Mouse (Mus musculus) brain, adult 10 weeks (tissue): ENCODE measurements around the gene Ctrc. TPM values are rescaled to one million over a fixed set of nuclear protein-coding genes. Genes with fewer than 3 reads are reported as not detected.

Experiments used
- polyA plus RNA-seq: library from polyadenylated mRNA; stranded (reverse); fragments of 350-450 nt; fragmentation: Illumina TruSeq; extraction: RNeasy Lipid Tissue Mini Kit (QIAGEN cat#74804); gene quantifications from one replicate; pipeline ENCODE4 v1.2.3, GENCODE M21; 2015; ENCODE audit warnings: low read depth, low replicate concordance

The Ctrc gene
- not detected for polyA plus RNA-seq

DNA sequence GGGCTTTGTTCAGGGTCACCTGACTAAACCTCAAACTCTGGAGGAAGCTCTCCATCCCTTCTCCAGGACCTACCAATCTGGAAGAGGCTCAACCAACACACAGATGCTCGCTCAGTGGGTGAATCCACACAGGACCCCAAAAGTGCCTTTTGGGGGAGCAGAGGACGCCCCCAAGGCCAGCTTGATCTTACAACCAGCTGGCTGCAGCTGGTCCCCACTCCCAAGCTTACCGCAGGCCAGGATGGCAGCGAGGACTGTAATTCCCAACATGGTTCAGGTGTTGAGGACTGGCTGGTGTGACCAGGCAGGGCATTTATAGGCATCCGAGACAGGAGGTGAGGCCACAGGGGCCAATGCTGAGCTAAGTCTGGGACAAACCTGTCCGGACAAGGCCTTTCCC is at the start of gene Ctrc:
Gene Ctrc (minus strand): TSS at position 361 of the 400 bp plus-strand sequence.

DNA sequence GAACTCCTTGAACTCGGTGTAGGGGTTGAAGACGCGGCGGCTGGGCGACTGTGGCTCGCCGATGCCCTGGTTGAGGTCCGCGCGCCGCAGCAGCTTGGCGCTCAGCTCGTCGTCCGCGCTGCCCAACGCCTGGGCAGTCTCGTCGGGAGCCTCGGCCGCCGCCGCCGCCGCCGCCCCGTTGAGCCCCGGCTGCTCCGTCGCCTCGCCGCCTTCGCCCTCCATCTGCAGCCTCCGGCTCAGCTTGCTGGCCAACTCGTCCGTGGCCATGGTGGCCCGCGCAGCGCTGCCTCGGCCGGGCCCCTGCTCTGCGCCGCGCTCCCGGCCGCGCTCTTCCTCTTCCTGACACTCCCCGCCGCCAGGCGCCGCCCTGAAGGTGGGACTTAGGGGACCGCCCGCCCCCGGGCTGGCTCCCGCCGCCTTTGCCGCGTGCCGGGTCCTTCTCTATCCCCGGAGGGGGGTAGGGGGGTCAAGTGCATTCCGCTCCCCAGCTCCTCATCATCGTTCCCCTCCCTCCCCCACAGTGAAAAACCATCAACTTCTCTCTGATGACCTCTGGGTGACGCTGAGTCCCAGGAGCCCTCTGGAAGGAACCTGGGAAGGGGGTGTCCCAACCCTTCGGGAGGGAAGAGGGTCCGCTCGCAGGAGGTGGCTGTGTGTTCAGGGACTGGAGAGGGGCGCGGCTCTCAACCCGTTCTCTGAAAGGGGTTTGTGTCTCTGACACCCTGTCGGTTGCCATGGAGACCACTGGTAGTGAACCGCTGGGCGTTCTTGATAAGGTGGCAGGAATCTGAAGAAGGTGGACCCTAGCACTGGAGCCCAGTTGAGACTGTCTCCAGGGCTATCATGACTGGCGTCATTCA is 28.7 kb upstream of the Ctrc start, which contains the start of gene Efhd2:
Gene Efhd2 (minus strand): TSS at position 320 of the 860 bp plus-strand sequence.

DNA sequence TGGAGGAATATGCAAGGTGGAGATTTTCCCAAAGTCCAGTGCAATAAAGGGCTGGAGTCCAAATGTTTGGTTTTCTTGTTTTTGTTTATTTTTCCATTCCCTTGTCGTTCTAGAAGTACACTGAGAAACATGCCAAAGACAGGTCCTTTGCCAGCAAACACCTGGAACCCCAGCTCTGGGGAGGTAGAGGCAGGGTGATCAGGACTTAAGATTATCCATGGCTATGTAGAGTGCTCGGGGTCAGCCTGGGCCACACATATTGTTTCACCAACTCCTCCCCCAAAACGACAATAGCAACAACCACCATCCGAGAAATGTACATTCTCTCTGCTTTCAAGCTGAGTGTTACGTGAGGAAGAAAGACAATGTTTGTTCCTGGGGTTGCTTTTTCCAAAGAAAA is 20.1 kb downstream of the Ctrc start, which contains the start of gene Cela2a:
Gene Cela2a (minus strand): TSS at position 101 of the 400 bp plus-strand sequence.

DNA sequence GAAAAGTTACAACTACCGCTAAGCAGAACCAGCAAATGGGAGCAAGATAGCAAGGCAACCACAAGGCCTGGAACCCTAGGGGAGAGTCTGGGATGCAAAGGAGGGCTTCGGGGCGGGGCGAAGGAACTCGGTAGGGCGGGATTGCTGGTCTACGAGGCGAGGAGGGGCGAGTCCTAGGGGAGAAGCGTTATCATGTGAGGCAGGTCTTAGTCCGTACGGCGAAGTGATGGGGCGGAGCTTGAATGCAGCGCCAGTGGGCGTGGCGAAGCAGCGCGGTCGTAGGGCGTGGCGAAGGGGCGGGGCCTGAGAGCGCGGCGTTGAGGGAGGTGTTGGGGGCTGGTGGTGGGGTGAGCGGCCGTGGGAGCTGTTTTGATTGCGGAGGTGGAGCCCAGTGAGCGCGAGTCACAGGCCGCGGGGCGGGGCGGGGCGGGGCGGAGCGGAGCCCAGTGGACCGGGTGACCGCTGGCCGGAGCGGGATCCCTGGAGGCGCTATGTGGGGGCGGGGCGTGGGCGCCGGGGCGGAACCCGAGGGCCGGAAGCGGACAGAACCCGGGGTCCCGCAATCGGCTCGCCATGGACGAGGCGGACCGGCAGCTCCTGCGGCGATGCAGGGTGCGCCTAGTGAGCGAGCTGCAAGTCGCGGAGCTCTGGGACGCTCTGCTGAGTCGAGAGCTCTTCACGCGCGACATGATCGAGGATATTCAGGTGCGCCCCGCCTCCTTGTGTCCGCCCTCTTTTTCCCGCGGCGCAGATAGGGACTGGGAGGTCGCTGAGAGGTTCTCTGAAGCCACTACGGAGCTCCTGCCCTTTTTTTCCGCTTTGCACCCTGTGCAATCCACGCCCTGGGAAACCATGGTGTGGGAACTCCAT is 52.6 kb downstream of the Ctrc start, which contains the start of gene Casp9:
Gene Casp9 (plus strand): TSS at position 331 of the 870 bp plus-strand sequence.

DNA sequence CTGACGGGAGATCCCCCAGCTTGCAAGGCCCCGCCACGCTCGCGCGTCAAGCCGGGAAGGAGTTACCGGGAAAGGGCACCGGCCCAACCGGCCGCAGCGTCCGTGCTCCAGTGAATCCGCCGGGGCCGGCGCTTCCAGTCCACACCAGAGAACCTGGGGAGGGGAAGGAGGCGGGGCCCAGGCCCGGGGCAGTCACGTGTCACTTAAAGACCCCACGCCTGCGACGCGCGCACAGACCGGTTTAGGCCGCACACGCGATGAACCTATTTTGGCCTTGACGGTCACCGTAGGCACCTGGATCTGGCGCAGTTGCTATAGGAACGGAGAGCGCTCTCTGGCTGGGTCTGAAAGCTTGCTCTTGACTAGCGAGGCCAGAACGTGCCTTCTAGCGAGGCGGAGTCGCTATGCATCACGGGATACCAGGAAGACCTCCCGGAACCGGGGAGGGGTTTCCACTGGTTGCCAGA is 55.6 kb downstream of the Ctrc start, which contains the start of gene Dnajc16:
Gene Dnajc16 (minus strand): TSS at position 408 of the 467 bp plus-strand sequence.

Other genes with a start within 250 kb of the Ctrc start
- 1.2 TPM for gene Fblim1, start 240.3 kb downstream of the Ctrc start, polyA plus RNA-seq
- gene Tmem82, start 227.7 kb downstream of the Ctrc start, polyA plus RNA-seq = 0.43 TPM
- gene Slc25a34, start 222.5 kb downstream of the Ctrc start, polyA plus RNA-seq = 8.2 TPM
- gene Plekhm2, start 181.5 kb downstream of the Ctrc start, polyA plus RNA-seq = 66.4 TPM
- 6.5 TPM for gene Rsc1a1, start 160.8 kb downstream of the Ctrc start, polyA plus RNA-seq
- gene Ddi2, start 122.9 kb downstream of the Ctrc start, polyA plus RNA-seq = 20.2 TPM
- gene Agmat, start 99.7 kb downstream of the Ctrc start, polyA plus RNA-seq = 2.3 TPM
- gene Dnajc16, start 55.4 kb downstream of the Ctrc start, polyA plus RNA-seq = 28.5 TPM
- gene Casp9, start 52.7 kb downstream of the Ctrc start, polyA plus RNA-seq = 16.7 TPM
- not detected for gene Cela2a, start 20.2 kb downstream of the Ctrc start, polyA plus RNA-seq
- gene Efhd2, start 28.6 kb upstream of the Ctrc start, polyA plus RNA-seq = 233 TPM
- 10.1 TPM for gene Fhad1, start 168.7 kb upstream of the Ctrc start, polyA plus RNA-seq
- gene Tmem51, start 237.9 kb upstream of the Ctrc start, polyA plus RNA-seq = 6.1 TPM